Mouse (Mus musculus) liver, adult 2 months (tissue): Measurements from ENCODE around the gene Fosl1. TPM values are rescaled to one million over a fixed set of nuclear protein-coding genes. Genes with fewer than 3 reads are reported as not detected.

Source experiments
- DNase-seq: peaks from one replicate; pipeline ENCODE4 v3.0.0-alpha.2; 2011; ENCODE audit warnings: low read depth, low spot score; ENCODE audit errors: extremely low read depth
- H3K27ac ChIP-seq: fragments of 200-500 bp; replicated peaks from 2 replicates; pipeline ENCODE4 v1.5.1; 2012; ENCODE audit warnings: low read depth, mild to moderate bottlenecking, control low read depth, inconsistent platforms, low read length; ENCODE audit not compliant: insufficient read depth
- H3K27me3 ChIP-seq: fragments of 200-500 bp; 2 replicates; pipeline ENCODE4 v1.6.1; 2012; ENCODE audit warnings: mild to moderate bottlenecking, moderate library complexity, low read length, inconsistent platforms; ENCODE audit not compliant: control insufficient read depth, insufficient read depth
- H3K36me3 ChIP-seq: fragments of 200-500 bp; 2 replicates; pipeline ENCODE4 v1.6.1; 2012; ENCODE audit warnings: low read length, inconsistent platforms; ENCODE audit not compliant: control insufficient read depth, insufficient read depth
- H3K4me1 ChIP-seq: fragments of 200-500 bp; 2 replicates; pipeline ENCODE4 v1.6.1; 2011; ENCODE audit warnings: low read length; ENCODE audit not compliant: control insufficient read depth, insufficient read depth
- H3K4me3 ChIP-seq: fragments of 200-500 bp; 2 replicates; pipeline ENCODE4 v1.5.1; 2011; ENCODE audit warnings: low read depth, mild to moderate bottlenecking, control low read depth, low read length, moderate library complexity; ENCODE audit not compliant: insufficient read depth
- H3K79me2 ChIP-seq: fragments of 200-500 bp; 2 replicates; pipeline ENCODE4 v1.6.1; 2012; ENCODE audit warnings: inconsistent platforms, mild to moderate bottlenecking, low read length, moderate library complexity; ENCODE audit not compliant: control insufficient read depth, insufficient read depth
- H3K9ac ChIP-seq: fragments of 200-500 bp; 2 replicates; pipeline ENCODE4 v1.6.1; 2012; ENCODE audit warnings: low read depth, mild to moderate bottlenecking, control low read depth, inconsistent platforms, low read length
- CTCF ChIP-seq: fragments of 200-500 bp; IDR thresholded peaks from 2 replicates; pipeline ENCODE4 v1.5.1; 2011; ENCODE audit warnings: low read depth, low read length, control low read depth
- POLR2A ChIP-seq: fragments of 200-500 bp; IDR thresholded peaks from 2 replicates; pipeline ENCODE4 v1.6.1; 2011; ENCODE audit warnings: low read length, control low read depth; ENCODE audit not compliant: insufficient read depth; ENCODE audit errors: extremely low read depth
- WGBS: fragments of 180-500 bp; shearing (Covaris S2); methylation state at CpG from one replicate; pipeline ENCODE4 v1.1.7; 2018; 5-methylcytosine and 5-hydroxymethylcytosine counted together
- polyA plus RNA-seq: library from polyadenylated mRNA; depleted of rRNA; stranded (reverse); fragments of >200 nt; gene quantifications from 2 replicates; pipeline ENCODE4 v1.2.3, GENCODE M21; 2012
- total RNA-seq: library from RNA; depleted of rRNA; stranded (reverse); fragments of >200 nt; gene quantifications from 2 replicates; pipeline ENCODE4 v1.2.3, GENCODE M21; 2014

Fosl1 gene
- total and polyA plus RNA-seq, 2 experiments, result not detected

- no peak for DNase-seq
- no peak overlapping the region for H3K4me3 ChIP-seq
- no peaks in the 10 kb centered on the region for H3K79me2 ChIP-seq
- no peaks in the 10 kb centered on the region for H3K27me3 ChIP-seq
- TF ChIP-seq POLR2A, result no peak
- no peak for TF ChIP-seq CTCF
- no peak overlapping the region for H3K9ac ChIP-seq
- H3K36me3 ChIP-seq, result no peaks in the 10 kb centered on the region
- 93% methylated on average over 10 of the region's 10 CpGs for WGBS
- no peak overlapping the region for H3K27ac ChIP-seq
- no peaks in the 10 kb centered on the region for H3K4me1 ChIP-seq
Measured at GRCm38 (mm10) chr19:5481398-5481797, 34.1 kb downstream of the Fosl1 start.

- no peaks in the 10 kb centered on the region for H3K79me2 ChIP-seq
- H3K27me3 ChIP-seq, result no peaks in the 10 kb centered on the region
- H3K4me1 ChIP-seq, result peaks cover 5% of the 10 kb centered on the region; the same call in 1 of the 2 replicates
- H3K4me3 ChIP-seq, result no peak overlapping the region
- TF ChIP-seq POLR2A (no peak), CTCF (no peak)
- 89% methylated on average over 19 of the region's 19 CpGs for WGBS
- no peak overlapping the region for H3K27ac ChIP-seq
- H3K36me3 ChIP-seq, result no peaks in the 10 kb centered on the region
- no peak overlapping the region for H3K9ac ChIP-seq
- no peak for DNase-seq
Measured at GRCm38 (mm10) chr19:5483386-5484359, 36.3 kb downstream of the Fosl1 start.

- WGBS, result 91% methylated on average over 5 of the region's 5 CpGs
- Histone ChIP-seq H3K4me1 (peaks cover 7% of the 10 kb centered on the region; the same call in 1 of the 2 replicates), H3K36me3 (no peaks in the 10 kb centered on the region), H3K27ac (no peak overlapping the region), H3K4me3 (no peak overlapping the region), H3K27me3 (no peaks in the 10 kb centered on the region), H3K79me2 (no peaks in the 10 kb centered on the region), H3K9ac (no peak overlapping the region)
- DNase-seq, result no peak
- TF ChIP-seq CTCF, result no peak
- TF ChIP-seq POLR2A, result no peak
Measured at GRCm38 (mm10) chr19:5484496-5484895, 37.1 kb downstream of the Fosl1 start.

- TF ChIP-seq CTCF (no peak), POLR2A (no peak)
- 90% methylated on average over 8 of the region's 8 CpGs for WGBS
Measured at GRCm38 (mm10) chr19:5485371-5485770, 38.0 kb downstream of the Fosl1 start.

GRCm38 (mm10) chr19:5485821-5486220 is 38.5 kb downstream of the Fosl1 start:
- H3K9ac ChIP-seq, result no peak overlapping the region
- no peak overlapping the region for H3K27ac ChIP-seq
- peaks cover 7% of the 10 kb centered on the region; the same call in 1 of the 2 replicates for H3K4me1 ChIP-seq
- no peak for DNase-seq
- H3K36me3 ChIP-seq, result no peaks in the 10 kb centered on the region
- H3K27me3 ChIP-seq, result no peaks in the 10 kb centered on the region
- TF ChIP-seq POLR2A, result no peak
- TF ChIP-seq CTCF, result no peak
- WGBS, result 96% methylated on average over 7 of the region's 7 CpGs
- no peak overlapping the region for H3K4me3 ChIP-seq
- H3K79me2 ChIP-seq, result peaks cover 3% of the 10 kb centered on the region; the same call in 1 of the 2 replicates

More at GRCm38 (mm10) chr19:5485371-5485770, 38.0 kb downstream of the Fosl1 start:
- Histone ChIP-seq H3K36me3 (no peaks in the 10 kb centered on the region), H3K27me3 (no peaks in the 10 kb centered on the region), H3K27ac (no peak overlapping the region), H3K4me1 (peaks cover 7% of the 10 kb centered on the region; the same call in 1 of the 2 replicates), H3K9ac (no peak overlapping the region), H3K4me3 (no peak overlapping the region), H3K79me2 (no peaks in the 10 kb centered on the region)
- no peak for DNase-seq
